Mouse (Mus musculus): ENCODE results near the gene Rap2b.

- TF ChIP-seq CTCF (conservative IDR thresholded peaks at IDR 0.05; ENCODE audit: low read length) = no peak
- TF ChIP-seq NANOG (IDR thresholded peaks at IDR 0.05; ENCODE audit: borderline replicate concordance, low read length) = no peak
- TF ChIP-seq POU5F1 (IDR thresholded peaks at IDR 0.05; ENCODE audit: borderline replicate concordance, low read length) = no peak
These were observed 24.2 kb upstream of the Rap2b start for GRCm38 (mm10) chr3:61337230-61337629.

Measured in E14TG2a.4 (cell line).